Mouse (Mus musculus) retina, embryonic 14.5 days (tissue): ENCODE measurements at regions not wholly inside any gene's neighbourhood (a gene's known extent, or its start where the extent isn't known, plus 50 kb on each side); places are given as distances from the start of the nearest gene placed in this dataset.

Experiments used
- DNase-seq: peaks from one replicate; pipeline ENCODE4 v3.0.0-alpha.2; 2015; ENCODE audit warnings: low spot score

DNA sequence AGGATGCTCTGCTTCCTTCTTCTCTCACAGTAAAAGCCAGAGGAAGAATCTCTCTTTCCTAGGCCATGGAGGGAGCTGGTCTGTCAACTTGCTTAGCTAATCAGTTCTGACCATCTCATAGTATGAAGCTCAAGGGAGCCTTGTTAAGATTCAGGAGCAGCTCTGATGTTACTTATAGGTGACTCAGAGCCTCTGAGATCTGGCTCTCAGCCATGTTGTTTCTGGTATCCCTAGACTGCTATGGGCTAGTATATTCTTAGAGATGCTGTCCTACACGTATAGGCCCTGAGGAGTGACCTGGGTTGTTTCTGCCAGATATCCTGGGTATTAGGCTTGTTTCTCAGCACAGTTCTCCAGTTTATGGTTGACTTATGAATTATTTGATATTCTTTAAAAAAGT is 160.9 kb downstream of the 4930564D02Rik start:
- DNase-seq: no peak

DNA sequence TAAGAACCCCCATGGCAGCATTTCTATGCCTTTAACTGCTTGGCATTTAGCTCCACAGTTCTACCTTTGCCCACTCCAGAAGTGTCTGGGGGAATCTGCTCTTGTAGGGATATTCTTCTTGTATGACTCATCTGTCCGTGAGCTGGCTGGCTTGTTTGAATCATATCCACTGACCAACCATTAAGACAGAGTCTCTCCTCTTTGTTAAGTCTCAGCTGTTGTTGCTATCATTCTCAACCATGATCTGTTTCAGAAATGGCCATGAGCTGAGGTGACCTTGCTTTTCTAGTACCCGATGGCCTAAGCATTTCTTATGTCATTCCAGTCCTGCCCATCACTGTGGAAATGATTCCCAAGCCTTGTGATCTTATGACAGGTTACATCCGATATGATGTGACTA is 161.8 kb downstream of the 4930564D02Rik start:
- no peak for DNase-seq

DNA sequence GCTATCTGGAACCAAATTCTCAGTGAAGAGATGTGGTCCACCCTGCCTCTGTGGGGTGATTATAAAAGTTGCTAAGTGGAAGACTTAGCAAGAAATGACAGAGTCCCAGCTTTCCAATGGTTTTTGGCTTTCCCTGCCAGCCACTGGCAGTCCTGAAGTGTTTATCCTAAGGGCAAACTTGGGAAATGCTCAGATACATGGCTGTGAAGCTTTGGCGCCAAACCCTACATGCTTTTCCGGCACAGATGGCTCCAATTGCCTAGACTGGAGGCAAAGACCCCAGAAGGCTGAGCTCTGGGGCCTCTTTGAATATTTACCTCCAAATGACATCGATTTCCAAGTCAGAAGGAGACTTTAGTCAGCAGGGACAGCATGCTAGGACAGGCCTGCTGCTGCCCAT is 174.4 kb downstream of the 4930564D02Rik start:
- no peak for DNase-seq

DNA sequence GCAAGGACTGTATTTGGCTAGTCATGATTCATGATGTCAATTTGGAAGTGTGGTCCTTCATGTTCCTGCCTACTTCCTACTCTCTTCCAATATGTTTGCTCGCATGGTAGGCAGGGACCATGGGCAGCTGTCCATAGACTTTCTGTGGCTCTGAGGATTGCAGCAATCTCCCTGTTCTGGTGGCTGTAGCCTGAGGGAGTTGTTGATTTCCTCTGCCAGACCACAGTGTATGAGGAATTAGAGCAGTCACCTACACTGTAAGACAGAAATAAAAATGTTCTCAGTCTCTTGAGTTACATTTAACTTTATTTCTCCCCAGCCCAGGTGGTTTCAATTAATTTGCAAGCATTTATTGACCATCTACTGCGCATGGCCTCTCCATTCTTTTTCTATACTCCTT is 190.5 kb downstream of the 4930564D02Rik start:
- no peak for DNase-seq

GRCm38 (mm10) chr3:105275241-105275640 is 176.9 kb upstream of the Kcnd3 start:
- peak; percentile 85 for DNase-seq

GRCm38 (mm10) chr3:105280971-105281370 is 171.2 kb upstream of the Kcnd3 start:
- no peak for DNase-seq

DNA sequence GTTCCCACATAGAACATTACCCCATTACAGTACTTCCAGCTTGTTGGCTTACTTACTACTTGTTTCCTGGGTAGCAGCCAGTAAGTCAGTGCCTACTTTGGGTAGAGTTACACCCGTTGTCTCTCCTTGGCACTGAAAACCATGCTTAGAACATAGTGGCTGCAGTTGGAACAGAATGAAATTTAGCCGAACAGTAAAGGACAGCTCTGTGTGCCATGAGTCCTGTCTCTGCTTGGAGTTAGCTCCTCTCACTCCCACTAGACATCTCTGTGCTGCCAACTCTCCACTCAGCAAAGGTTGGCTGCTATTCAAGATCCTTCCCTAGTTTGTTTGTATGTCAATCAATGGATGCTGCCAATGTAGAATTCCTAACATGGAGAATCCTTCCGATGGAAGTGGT is 170.4 kb upstream of the Kcnd3 start:
- DNase-seq: no peak

DNA sequence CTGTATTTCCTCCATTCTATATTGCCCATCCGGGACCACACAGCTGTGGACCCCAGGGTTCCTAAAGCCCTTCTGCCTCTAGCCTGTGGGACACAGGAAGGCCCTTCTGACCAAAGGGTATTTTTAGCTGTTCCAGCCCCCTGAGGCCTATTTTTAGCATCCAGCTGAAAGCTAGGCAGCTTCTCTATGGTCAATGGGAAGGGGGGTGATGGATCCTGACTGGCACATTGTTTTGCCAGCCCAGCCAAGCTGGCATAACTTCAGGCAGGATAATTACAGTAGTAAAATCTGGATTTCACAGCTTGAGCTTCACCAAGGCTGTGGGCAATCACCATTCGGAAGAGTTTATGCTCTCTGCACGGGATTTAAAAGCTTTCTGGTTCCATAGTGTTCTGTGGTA is 153.9 kb upstream of the Kcnd3 start:
- DNase-seq: no peak

DNA sequence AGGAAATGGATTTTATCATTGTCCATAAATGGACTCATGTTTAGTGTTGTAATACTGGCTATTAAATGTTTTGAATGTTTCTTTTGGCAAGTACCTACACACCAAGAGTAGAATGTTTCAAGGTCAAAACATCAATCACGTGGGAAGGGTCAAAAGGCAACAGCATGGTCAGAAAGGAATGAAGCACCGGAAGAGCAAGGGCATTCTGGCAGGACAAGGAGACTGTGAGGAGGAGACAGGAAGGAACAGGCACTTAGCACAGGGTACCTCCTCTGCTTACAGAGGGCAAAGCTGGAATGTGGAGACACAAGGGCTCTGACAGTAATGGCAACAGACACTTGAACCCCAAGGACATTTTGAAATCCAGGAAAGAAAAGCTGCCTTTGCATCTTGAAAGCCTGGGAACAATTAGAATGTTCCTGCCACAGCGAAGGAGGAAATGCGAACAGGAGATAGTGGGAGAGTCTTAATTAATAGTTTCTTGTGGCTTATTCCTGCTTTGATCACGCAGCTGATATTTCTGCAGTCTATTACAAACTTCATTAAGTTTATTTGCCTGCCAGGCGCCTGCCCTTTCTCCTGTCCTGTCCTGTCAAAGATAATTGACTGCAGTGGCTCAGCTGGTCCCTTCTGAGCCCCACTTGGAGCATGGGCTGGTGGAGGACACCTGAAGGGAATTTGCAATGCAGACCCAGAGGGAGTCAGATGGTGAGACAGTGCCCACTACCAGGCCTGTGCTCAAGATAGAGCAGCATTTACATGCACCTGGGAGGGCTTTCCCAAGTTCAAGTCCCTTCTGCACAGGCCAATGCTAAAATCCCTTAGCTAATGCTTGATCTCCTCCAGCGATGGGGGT is 151.2 kb upstream of the Kcnd3 start:
- no peak for DNase-seq

DNA sequence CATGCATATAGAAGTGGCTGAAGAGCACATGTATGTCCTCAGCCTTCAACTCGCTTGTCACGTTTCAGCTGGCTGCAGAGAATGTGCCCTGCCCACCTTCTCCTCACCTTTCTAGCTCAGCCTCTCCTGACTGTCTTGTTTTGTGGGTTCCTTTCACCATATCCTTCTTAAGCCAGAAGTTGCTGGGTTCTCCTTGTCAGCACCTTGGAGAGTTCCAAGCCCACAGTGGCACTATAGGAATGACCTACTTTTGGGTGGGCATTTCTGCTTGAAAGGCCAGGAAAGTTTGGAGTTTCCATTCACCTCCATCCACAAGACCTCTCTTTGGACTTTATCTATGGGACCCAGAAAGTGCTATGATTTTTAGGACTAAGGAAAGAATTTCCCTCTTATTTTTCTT is 144.5 kb upstream of the Kcnd3 start:
- DNase-seq: peak; percentile 74

- peak; percentile 46 for DNase-seq
Measured at GRCm38 (mm10) chr3:105309020-105309419, 143.1 kb upstream of the Kcnd3 start.

GRCm38 (mm10) chr3:105353268-105353667 is 98.9 kb upstream of the Kcnd3 start:
- DNase-seq: no peak

DNA sequence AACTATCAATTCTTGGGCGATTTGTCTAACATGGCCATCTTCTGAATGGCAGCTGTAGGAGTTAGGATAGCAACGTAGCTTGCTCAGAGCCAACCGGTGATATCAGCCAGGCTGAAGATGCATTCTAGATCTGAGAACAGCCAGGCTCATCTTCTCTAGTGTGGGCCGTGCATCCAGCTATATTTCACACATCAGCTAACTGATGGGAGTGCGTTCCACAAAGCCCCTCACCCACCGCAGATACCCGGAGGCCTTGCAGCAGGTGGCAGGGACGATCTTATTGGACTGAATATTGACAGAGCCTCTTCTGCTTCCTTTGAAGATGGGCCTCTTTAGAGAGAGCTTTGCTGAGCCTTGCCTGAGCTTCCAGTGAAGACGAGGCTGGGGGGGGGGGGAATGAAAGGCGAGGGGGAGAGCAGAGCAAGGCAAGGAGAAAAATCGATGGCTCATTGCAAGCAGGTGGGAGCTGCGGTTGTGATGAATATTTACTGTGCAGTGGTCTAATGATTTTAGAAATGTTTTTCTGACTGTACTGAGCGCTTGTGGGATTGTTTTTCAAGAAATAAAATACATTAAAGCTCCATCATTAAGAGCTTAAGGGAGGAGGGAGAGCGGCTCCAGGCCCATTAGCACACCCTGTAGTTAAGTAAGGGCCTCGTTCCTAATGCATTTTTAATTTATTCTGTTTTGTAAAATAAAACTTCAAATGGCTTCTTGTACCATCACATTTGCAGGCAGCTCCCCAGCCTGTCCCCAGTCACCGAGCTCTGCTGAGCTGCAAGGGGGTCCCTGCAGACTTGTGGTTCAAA is 97.8 kb upstream of the Kcnd3 start:
- no peak for DNase-seq

DNA sequence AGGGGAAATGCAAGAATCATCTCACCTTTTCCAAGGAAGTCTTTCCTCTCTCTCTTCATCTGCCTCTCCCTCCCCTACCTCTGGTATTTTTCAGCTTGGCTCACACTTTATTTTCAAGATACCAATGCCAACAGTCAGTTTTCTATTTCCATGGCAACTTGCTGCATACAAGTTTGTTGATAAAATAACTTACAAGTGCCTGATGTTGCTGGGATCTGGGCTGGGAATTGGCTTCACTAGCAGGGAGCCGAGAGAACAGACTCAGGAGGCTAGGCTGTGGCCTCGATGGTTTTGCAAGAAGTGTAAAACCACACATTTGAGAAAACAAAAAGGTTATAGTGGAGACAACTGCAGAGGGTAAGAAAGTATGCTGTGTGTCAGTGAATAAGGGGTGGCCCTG is 94.6 kb upstream of the Kcnd3 start:
- no peak for DNase-seq

GRCm38 (mm10) chr3:105359636-105360035 is 92.5 kb upstream of the Kcnd3 start:
- DNase-seq: no peak

DNA sequence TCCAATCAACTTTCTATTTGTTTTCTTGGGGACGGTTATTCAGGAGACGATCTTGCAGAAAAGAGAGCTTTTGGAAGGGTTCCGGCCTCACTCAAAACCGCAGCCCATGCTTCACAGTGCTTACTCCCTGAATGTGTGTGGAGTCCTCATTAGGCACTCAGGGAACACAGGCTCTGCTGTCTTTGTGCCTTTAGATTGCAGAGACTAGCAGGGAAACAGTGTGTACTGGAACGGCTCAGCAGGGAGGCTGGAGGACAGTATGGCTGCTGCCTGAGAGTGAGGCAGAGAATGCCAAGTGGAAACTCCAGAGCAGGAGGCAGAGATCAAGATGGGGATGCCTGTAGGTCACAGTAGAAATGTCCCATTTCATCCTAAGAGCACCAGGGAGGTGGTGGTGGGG is 87.4 kb upstream of the Kcnd3 start:
- peak; percentile 33 for DNase-seq

DNA sequence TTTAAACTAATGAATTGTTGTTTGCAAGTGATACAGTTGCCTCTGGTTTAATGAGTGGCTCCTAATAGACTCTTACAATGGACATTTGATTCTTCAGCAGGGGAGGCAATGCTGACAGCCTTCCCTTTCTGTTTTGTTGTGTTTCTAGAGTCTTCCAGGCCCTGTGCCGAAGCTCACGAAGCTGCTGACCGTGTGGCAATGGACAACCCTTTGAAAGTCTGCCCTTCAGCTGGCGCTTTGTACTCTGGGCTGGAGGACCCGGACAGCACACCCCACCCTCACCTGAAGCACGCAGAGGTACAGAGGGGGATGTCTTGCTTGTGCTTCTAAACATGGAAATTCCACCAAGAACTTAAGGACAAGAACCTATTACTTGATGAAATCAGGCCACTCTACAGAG is 85.3 kb upstream of the Kcnd3 start:
- no peak for DNase-seq

GRCm38 (mm10) chr3:105367972-105368371 is 84.2 kb upstream of the Kcnd3 start:
- no peak for DNase-seq

- peak; percentile 53 for DNase-seq
Measured at GRCm38 (mm10) chr3:105372371-105372828, 79.7 kb upstream of the Kcnd3 start.

- no peak for DNase-seq
Measured at GRCm38 (mm10) chr3:105374306-105374705, 77.8 kb upstream of the Kcnd3 start.

GRCm38 (mm10) chr3:105374836-105375235 is 77.3 kb upstream of the Kcnd3 start:
- no peak for DNase-seq

- no peak for DNase-seq
Measured at GRCm38 (mm10) chr3:105375383-105375782, 76.7 kb upstream of the Kcnd3 start.

DNA sequence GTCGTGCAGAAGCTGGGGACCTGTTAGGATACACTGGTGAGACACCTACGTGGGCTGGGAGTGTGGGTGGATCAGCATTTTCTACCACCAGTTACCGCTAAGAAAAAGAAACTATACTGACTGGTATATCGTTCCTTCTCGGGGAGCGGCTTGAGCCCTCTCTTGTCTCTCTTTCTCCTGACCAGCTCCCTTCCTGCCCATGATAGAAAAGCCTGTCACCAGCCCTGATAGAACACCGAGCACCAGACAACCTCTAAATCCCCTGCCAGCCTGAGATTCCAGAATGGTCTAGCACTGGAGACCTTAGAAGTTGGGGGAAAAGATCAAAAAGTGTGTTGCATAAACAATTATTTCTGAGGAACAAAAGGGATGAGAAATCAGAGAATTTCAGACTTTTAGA is 76.3 kb upstream of the Kcnd3 start:
- DNase-seq: no peak
